Mouse (Mus musculus) hindbrain, embryonic 12.5 days (tissue): ENCODE measurements around the gene Rap1b. TPM values are rescaled to one million over a fixed set of nuclear protein-coding genes. Genes with fewer than 3 reads are reported as not detected.

Experiments used
- ATAC-seq: fragments of 200-750 bp; cut with Nextera tagmentation; 2 replicates; pipeline ENCODE4 v1.8.0; 2017; ENCODE audit warnings: moderate TSS enrichment; ENCODE audit not compliant: low FRiP score
- H3K27ac ChIP-seq: fragments of 300-500 bp; sonication (generic); 2 replicates; pipeline ENCODE4 v1.5.1; 2016; ENCODE audit warnings: mild to moderate bottlenecking
- H3K27me3 ChIP-seq: fragments of 300-500 bp; sonication (generic); 2 replicates; pipeline ENCODE4 v1.6.1; 2016; ENCODE audit warnings: mild to moderate bottlenecking
- H3K36me3 ChIP-seq: fragments of 300-500 bp; sonication (generic); 2 replicates; pipeline ENCODE4 v1.6.1; 2016; ENCODE audit warnings: mild to moderate bottlenecking
- H3K4me1 ChIP-seq: fragments of 300-500 bp; sonication (generic); 2 replicates; pipeline ENCODE4 v1.6.1; 2016
- H3K4me2 ChIP-seq: fragments of 300-500 bp; sonication (generic); replicated peaks from 2 replicates; pipeline ENCODE4 v1.6.1; 2016; ENCODE audit warnings: mild to moderate bottlenecking
- H3K4me3 ChIP-seq: fragments of 300-500 bp; sonication (generic); 2 replicates; pipeline ENCODE4 v1.5.1; 2016; ENCODE audit warnings: mild to moderate bottlenecking
- H3K9ac ChIP-seq: fragments of 300-500 bp; sonication (generic); 2 replicates; pipeline ENCODE4 v1.6.1; 2016; ENCODE audit warnings: mild to moderate bottlenecking, moderate library complexity
- H3K9me3 ChIP-seq: fragments of 300-500 bp; sonication (generic); replicated peaks from 2 replicates; pipeline ENCODE4 v1.6.1; 2016; ENCODE audit warnings: mild to moderate bottlenecking
- WGBS: fragments of 180-500 bp; shearing (Covaris S2); methylation state at CpG from one replicate; pipeline ENCODE4 v1.1.7; 2016; 5-methylcytosine and 5-hydroxymethylcytosine counted together
- polyA plus RNA-seq: library from polyadenylated mRNA; unstranded; fragments of >200 nt; fragmentation: Nextera tagmentation; extraction: Ambion mirVana; gene quantifications from 2 replicates; pipeline ENCODE4 v1.2.1, GENCODE M21; 2016

The Rap1b gene
- polyA plus RNA-seq, 1 experiment from 2014 or later = 148 TPM

GRCm38 (mm10) chr10:117873952-117874351 lies 28.1 kb upstream of the Rap1b start:
- no peak overlapping the region for H3K27ac ChIP-seq
- 91% methylated on average over 4 of the region's 4 CpGs for WGBS

GRCm38 (mm10) chr10:117872468-117872867 lies 26.6 kb upstream of the Rap1b start:
- no peaks in the 10 kb centered on the region for H3K4me1 ChIP-seq
- H3K36me3 ChIP-seq = no peaks in the 10 kb centered on the region
- no peak for ATAC-seq
- no peak overlapping the region for H3K4me3 ChIP-seq
- no peak overlapping the region for H3K4me2 ChIP-seq
- H3K27ac ChIP-seq = no peak overlapping the region
- H3K27me3 ChIP-seq = no peaks in the 10 kb centered on the region
- no peaks in the 10 kb centered on the region for H3K9me3 ChIP-seq
- H3K9ac ChIP-seq = no peak overlapping the region
- 86% methylated on average over 10 of the region's 10 CpGs for WGBS

More at GRCm38 (mm10) chr10:117873952-117874351, 28.1 kb upstream of the Rap1b start:
- Histone ChIP-seq H3K27me3 (no peaks in the 10 kb centered on the region), H3K9ac (no peak overlapping the region), H3K9me3 (no peaks in the 10 kb centered on the region), H3K36me3 (no peaks in the 10 kb centered on the region), H3K4me2 (no peak overlapping the region), H3K4me1 (no peaks in the 10 kb centered on the region), H3K4me3 (no peak overlapping the region)
- ATAC-seq = no peak

GRCm38 (mm10) chr10:117867301-117867700 lies 21.5 kb upstream of the Rap1b start:
- H3K4me2 ChIP-seq = no peak overlapping the region
- no peak overlapping the region for H3K27ac ChIP-seq
- no peak overlapping the region for H3K4me3 ChIP-seq
- H3K36me3 ChIP-seq = no peaks in the 10 kb centered on the region
- no peaks in the 10 kb centered on the region for H3K9me3 ChIP-seq
- no peaks in the 10 kb centered on the region for H3K27me3 ChIP-seq
- no peak for ATAC-seq
- no peaks in the 10 kb centered on the region for H3K4me1 ChIP-seq
- H3K9ac ChIP-seq = no peak overlapping the region
- 94% methylated on average over 3 of the region's 3 CpGs for WGBS

GRCm38 (mm10) chr10:117866641-117867040 lies 20.8 kb upstream of the Rap1b start:
- no peaks in the 10 kb centered on the region for H3K4me1 ChIP-seq
- H3K27ac ChIP-seq = no peak overlapping the region
- no peak for ATAC-seq
- H3K4me2 ChIP-seq = no peak overlapping the region
- H3K27me3 ChIP-seq = no peaks in the 10 kb centered on the region
- no peak overlapping the region for H3K4me3 ChIP-seq
- H3K36me3 ChIP-seq = no peaks in the 10 kb centered on the region
- WGBS = 68% methylated on average over 8 of the region's 8 CpGs
- no peaks in the 10 kb centered on the region for H3K9me3 ChIP-seq
- H3K9ac ChIP-seq = no peak overlapping the region

GRCm38 (mm10) chr10:117864695-117865094 lies 18.9 kb upstream of the Rap1b start:
- Histone ChIP-seq H3K27ac (no peak overlapping the region), H3K4me1 (no peaks in the 10 kb centered on the region), H3K4me2 (no peak overlapping the region), H3K4me3 (no peak overlapping the region), H3K27me3 (no peaks in the 10 kb centered on the region), H3K36me3 (no peaks in the 10 kb centered on the region), H3K9me3 (no peaks in the 10 kb centered on the region), H3K9ac (no peak overlapping the region)
- WGBS = 75% methylated on average over 6 of the region's 6 CpGs
- ATAC-seq = no peak

- no peak overlapping the region for H3K4me2 ChIP-seq
- H3K27me3 ChIP-seq = no peaks in the 10 kb centered on the region
- H3K9ac ChIP-seq = no peak overlapping the region
- no peaks in the 10 kb centered on the region for H3K9me3 ChIP-seq
- no peak overlapping the region for H3K4me3 ChIP-seq
- no peaks in the 10 kb centered on the region for H3K36me3 ChIP-seq
- no peak overlapping the region for H3K27ac ChIP-seq
- WGBS = 95% methylated on average over 4 of the region's 4 CpGs
- ATAC-seq = no peak
- no peaks in the 10 kb centered on the region for H3K4me1 ChIP-seq
These were observed 18.4 kb upstream of the Rap1b start for GRCm38 (mm10) chr10:117864251-117864650.

GRCm38 (mm10) chr10:117862014-117862580 lies 16.3 kb upstream of the Rap1b start:
- no peak for ATAC-seq
- H3K4me3 ChIP-seq = no peak overlapping the region
- no peak overlapping the region for H3K9ac ChIP-seq
- no peaks in the 10 kb centered on the region for H3K27me3 ChIP-seq
- WGBS = 75% methylated on average over 11 of the region's 11 CpGs
- no peak overlapping the region for H3K4me2 ChIP-seq
- H3K27ac ChIP-seq = no peak overlapping the region
- H3K4me1 ChIP-seq = no peaks in the 10 kb centered on the region
- H3K9me3 ChIP-seq = no peaks in the 10 kb centered on the region
- H3K36me3 ChIP-seq = no peaks in the 10 kb centered on the region

- Histone ChIP-seq H3K27me3 (no peaks in the 10 kb centered on the region), H3K4me1 (no peaks in the 10 kb centered on the region), H3K36me3 (no peaks in the 10 kb centered on the region), H3K9ac (no peak overlapping the region), H3K4me2 (no peak overlapping the region), H3K9me3 (no peaks in the 10 kb centered on the region), H3K27ac (no peak overlapping the region), H3K4me3 (no peak overlapping the region)
- WGBS = 82% methylated on average over 16 of the region's 16 CpGs
- no peak for ATAC-seq
These were observed 15.1 kb upstream of the Rap1b start for GRCm38 (mm10) chr10:117860958-117861357.

- H3K27me3 ChIP-seq = no peaks in the 10 kb centered on the region
- H3K36me3 ChIP-seq = no peaks in the 10 kb centered on the region
- no peaks in the 10 kb centered on the region for H3K9me3 ChIP-seq
- H3K4me3 ChIP-seq = no peak overlapping the region
- no peak overlapping the region for H3K27ac ChIP-seq
- 80% methylated on average over 7 of the region's 7 CpGs for WGBS
- no peak overlapping the region for H3K4me2 ChIP-seq
- ATAC-seq = no peak
- H3K9ac ChIP-seq = no peak overlapping the region
- H3K4me1 ChIP-seq = no peaks in the 10 kb centered on the region
These were observed 14.5 kb upstream of the Rap1b start for GRCm38 (mm10) chr10:117860361-117860760.

GRCm38 (mm10) chr10:117859800-117860199 lies 14.0 kb upstream of the Rap1b start:
- Histone ChIP-seq H3K27ac (no peak overlapping the region), H3K4me2 (no peak overlapping the region), H3K27me3 (no peaks in the 10 kb centered on the region), H3K36me3 (no peaks in the 10 kb centered on the region), H3K4me3 (no peak overlapping the region), H3K4me1 (no peaks in the 10 kb centered on the region), H3K9ac (no peak overlapping the region), H3K9me3 (no peaks in the 10 kb centered on the region)
- 92% methylated on average over 11 of the region's 11 CpGs for WGBS
- no peak for ATAC-seq

- ATAC-seq = no peak
- 49% methylated on average over 5 of the region's 5 CpGs for WGBS
- Histone ChIP-seq H3K27ac (no peak overlapping the region), H3K27me3 (no peaks in the 10 kb centered on the region), H3K4me1 (no peaks in the 10 kb centered on the region), H3K4me2 (no peak overlapping the region), H3K36me3 (no peaks in the 10 kb centered on the region), H3K9me3 (no peaks in the 10 kb centered on the region), H3K4me3 (no peak overlapping the region), H3K9ac (no peak overlapping the region)
These were observed 12.4 kb upstream of the Rap1b start for GRCm38 (mm10) chr10:117858241-117858640.

- no peaks in the 10 kb centered on the region for H3K36me3 ChIP-seq
- WGBS = 82% methylated on average over 8 of the region's 8 CpGs
- H3K27me3 ChIP-seq = no peaks in the 10 kb centered on the region
- H3K4me2 ChIP-seq = no peak overlapping the region
- no peak for ATAC-seq
- H3K27ac ChIP-seq = no peak overlapping the region
- no peaks in the 10 kb centered on the region for H3K4me1 ChIP-seq
- no peak overlapping the region for H3K9ac ChIP-seq
- no peak overlapping the region for H3K4me3 ChIP-seq
- no peaks in the 10 kb centered on the region for H3K9me3 ChIP-seq
These were observed 10.3 kb upstream of the Rap1b start for GRCm38 (mm10) chr10:117856001-117856720.

GRCm38 (mm10) chr10:117852648-117853192 lies 6.9 kb upstream of the Rap1b start:
- H3K9me3 ChIP-seq = no peaks in the 10 kb centered on the region
- no peak overlapping the region for H3K4me3 ChIP-seq
- no peak overlapping the region for H3K9ac ChIP-seq
- no peaks in the 10 kb centered on the region for H3K4me1 ChIP-seq
- H3K36me3 ChIP-seq = no peaks in the 10 kb centered on the region
- 88% methylated on average over 10 of the region's 10 CpGs for WGBS
- no peaks in the 10 kb centered on the region for H3K27me3 ChIP-seq
- no peak overlapping the region for H3K27ac ChIP-seq
- no peak for ATAC-seq
- H3K4me2 ChIP-seq = no peak overlapping the region
